Mouse (Mus musculus): ENCODE results near the gene Ccdc36.

Ccdc36 gene

GRCm38 (mm10) chr9:108379294-108379693 lies 49.0 kb downstream of the Ccdc36 start:
- DNase-seq (ENCODE audit: extremely low read depth, low read depth), result no peak

- no peak for DNase-seq (ENCODE audit: extremely low read depth, low read depth)
Observed at GRCm38 (mm10) chr9:108378736-108379135, 49.5 kb downstream of the Ccdc36 start.

GRCm38 (mm10) chr9:108378234-108378633 lies 50.0 kb downstream of the Ccdc36 start:
- no peak for DNase-seq (ENCODE audit: extremely low read depth, low read depth)
